Mouse (Mus musculus) megakaryocyte, adult 5-6 weeks (primary cell): Measurements from ENCODE around the gene Pou2f2. TPM values are rescaled to one million over a fixed set of nuclear protein-coding genes. Genes with fewer than 3 reads are reported as not detected.

Experiments used
- ATAC-seq: 2 replicates; pipeline ENCODE4 v1.8.0; 2016; ENCODE audit warnings: mild to moderate bottlenecking, inconsistent platforms; ENCODE audit not compliant: poor library complexity, severe bottlenecking
- total RNA-seq, 2 experiments: library from RNA; stranded (forward) in 1 of 2; stranded (reverse) in 1 of 2; fragments of 153-499, 151-499 nt in 1 of 2; fragments of 221-1000, 200-1000 nt in 1 of 2; gene quantifications; 2 replicates each; pipeline versions ENCODE4 v1.2.3 to v1.2.4; 2015 to 2017

The Pou2f2 gene
- total RNA-seq, 2 experiments from 2014 or later, result 6.1 to 31.6 TPM

DNA sequence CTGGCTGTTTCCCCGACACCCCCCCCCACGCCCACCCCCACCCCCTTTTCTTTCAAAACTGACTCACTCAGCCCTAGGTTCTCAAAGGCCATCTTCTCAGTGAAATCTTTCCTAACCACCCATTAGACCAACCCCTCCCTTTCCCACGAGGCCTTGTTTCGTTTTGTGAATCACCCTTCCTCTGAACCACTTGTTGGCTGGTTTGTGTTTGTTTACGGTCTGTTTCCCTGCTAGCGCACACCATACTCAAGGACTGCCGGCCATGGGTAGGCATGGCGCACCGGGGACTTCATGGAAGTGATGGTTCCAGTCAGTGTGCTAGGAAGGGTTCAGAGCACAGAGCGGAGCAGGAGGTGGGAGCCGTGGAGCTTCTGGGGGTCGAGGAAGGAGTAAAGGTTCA lies 70.2 kb downstream of the Pou2f2 start:
- ATAC-seq, result no peak; the same call in 1 of the 2 replicates

DNA sequence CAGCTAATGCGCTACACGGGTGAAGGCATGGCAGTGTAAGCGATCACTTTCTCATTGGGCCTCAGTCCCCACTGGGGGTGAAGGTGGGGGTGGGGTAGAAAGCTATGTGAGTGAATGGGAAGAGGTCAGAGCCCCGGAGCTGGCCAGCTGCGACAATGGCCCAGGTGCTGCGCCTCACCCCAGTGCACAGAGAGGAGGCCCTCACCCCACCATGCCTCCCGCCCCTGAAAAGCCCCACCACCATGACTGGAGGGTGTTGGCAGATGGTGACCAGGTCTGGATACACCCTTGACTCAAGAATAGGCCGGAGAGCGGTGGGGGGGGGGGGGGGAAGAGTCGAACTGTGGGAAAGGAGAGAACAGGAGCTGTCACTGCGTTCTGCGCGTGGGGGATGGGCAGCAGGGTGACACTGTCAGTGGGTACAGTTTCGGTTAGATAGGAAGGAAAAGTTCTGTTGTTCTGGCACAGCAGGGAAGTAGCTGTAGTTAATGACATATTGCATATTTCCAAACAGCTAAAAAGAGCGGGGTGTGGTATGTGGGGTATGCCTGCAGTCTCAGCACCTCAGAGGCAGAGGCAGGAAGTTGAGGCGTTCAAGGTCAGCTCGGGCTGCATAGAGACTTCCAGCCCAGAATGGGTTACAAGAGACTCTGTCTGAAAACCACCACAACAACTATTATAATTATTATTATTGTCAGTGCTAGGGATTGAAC lies 72.6 kb downstream of the Pou2f2 start:
- peak; percentile 53 for ATAC-seq

DNA sequence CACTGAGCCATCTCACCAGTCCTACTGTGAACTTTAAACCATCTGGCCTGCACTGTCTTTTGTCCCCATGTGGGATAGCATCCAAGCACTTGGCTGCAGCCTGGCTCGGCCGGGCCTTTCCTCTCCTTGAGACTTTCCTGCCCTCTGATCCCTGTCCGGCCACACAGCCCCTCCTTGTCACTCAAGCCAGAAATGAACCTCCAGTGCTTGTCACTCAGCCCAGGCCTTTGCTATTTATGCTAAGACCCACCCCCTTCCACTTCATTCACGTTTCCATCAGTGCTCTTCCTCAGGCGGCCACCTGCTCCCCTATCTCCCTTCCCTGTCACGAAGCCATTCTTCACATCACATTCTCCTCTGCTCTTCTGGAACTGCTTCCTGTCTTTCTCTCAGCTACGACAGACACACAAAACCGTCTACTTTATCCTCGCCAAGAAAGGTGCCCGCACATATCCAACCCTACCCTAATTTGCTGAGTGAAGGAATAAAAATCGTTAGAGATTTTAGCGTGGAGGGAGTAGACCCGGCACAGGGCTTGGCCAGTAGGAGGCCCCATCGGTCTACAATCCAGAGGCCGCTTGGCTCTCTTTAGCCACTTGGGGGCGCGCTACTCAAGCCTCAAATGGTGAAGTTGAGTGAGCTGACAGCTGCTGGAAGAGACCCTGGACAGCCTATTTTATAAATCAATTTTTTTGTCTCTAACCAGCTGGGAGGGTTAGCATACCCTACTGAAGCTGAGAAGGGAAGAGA lies 73.9 kb downstream of the Pou2f2 start:
- peak; percentile 94 for ATAC-seq

DNA sequence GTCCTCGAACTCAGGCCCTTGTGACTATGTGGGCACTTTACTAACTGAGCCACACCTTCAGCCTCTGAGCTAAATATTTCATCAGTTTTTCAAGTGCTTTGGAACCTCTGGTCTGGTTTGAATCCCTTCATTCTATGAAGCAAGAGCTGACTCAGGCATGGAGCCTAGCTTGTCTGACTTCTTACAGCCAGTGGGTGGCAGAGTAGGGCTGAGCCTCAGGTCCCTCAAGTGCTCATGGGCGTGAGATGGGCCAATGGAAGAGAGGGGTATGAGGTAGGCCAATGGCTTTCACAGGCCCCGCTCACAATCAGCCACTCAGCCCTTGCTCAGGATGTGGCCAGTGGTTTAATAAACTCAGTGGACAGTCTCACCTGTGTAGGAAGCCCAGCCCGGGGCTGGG lies 79.9 kb downstream of the Pou2f2 start:
- ATAC-seq, result no peak

DNA sequence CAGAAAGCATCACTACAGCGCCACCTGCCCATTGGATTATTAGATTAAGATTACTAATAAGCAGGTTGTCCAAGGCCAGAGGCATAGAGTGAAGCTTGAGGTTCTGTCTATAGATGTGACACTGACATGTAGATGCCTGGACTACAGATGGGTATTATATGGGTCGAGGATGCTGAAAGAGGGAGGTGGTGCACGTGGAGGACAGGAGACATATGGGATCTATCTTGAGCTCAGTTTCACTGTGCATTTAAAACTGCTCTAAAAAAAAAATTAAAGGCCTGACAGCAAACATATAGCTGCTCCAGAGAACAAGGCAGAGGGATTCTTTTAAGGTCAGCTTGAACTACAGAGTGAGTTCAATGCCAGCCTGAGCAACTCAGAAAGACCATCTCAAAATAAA lies 81.4 kb downstream of the Pou2f2 start:
- no peak for ATAC-seq

DNA sequence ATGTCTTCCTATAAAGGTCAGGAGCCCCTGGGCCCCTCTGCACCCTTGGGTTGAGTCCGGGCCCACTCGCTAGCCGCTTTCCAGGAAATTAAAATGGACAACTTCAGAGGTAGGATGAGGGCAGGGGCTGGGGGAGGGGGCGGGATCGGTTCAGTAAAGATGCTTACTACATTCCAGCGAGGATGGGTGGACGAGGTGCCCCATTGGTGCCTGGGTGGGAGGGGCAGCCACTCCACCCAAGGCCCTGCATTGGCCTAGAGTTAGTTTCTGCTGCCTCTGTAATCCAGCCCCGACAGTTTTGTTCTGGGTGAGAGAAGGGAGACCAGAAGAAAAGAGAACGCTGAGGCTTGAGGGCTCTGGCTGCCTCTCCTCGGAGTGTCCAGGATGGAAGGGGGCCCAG lies 89.7 kb downstream of the Pou2f2 start:
- ATAC-seq, result no peak

DNA sequence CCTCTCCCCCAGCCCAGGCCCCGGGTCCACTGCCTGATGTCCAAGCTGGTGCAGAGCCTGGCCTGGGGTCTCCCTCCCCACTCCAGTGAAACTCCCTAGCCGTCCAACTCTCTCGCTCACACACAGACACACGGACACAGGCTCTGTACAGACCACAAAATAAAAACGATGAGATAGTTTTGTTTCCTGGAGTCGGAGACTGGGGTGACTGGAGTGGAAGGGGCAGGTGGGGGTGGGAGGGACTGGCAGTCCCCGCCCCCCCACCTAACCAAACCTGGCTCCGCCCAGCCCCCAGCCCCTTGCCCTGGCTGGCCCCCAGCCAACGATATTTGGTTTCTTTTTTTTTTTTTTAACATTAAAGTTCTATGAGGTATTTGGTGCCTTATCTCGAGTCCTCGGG lies 90.6 kb downstream of the Pou2f2 start:
- no peak for ATAC-seq

DNA sequence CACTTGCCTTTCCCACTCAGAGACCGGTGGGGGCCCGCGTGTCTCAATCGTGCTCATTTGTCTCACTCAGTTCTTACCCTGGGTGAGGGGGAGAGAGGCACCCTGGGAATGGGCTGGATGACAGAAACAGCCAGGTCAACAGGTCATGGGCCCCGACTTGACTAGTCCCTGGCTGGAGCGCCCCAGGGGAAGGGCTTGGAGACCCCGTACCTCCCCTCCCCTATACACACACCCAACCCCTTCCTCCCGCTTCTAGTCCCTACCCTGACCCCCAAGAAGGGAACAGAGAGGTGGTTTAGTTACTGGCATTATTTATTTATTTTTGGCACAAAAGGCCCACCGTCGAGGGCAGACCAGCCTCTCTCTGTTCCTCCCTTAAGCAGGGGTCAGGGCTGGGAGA lies 91.0 kb downstream of the Pou2f2 start:
- no peak for ATAC-seq

DNA sequence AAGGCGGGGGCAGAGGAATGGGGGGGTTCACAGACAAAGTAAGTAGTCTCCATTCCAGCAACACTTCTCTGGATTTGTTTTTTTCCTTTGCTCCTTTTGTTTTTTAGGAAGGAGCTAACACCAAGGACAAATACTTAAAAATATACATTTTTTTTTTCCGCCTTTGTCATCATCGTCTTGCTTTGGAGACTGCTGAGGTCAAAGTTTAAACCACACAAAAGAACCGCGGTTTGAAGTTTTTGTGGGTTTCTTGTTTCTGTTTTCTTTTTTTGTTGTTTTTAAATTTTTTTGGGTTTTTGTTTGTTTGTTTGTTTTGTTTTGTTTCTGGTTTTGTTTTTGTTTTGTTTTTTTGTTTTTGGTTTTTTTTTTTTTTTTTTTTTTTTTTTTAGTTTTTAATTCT lies 91.6 kb downstream of the Pou2f2 start:
- ATAC-seq, result no peak

DNA sequence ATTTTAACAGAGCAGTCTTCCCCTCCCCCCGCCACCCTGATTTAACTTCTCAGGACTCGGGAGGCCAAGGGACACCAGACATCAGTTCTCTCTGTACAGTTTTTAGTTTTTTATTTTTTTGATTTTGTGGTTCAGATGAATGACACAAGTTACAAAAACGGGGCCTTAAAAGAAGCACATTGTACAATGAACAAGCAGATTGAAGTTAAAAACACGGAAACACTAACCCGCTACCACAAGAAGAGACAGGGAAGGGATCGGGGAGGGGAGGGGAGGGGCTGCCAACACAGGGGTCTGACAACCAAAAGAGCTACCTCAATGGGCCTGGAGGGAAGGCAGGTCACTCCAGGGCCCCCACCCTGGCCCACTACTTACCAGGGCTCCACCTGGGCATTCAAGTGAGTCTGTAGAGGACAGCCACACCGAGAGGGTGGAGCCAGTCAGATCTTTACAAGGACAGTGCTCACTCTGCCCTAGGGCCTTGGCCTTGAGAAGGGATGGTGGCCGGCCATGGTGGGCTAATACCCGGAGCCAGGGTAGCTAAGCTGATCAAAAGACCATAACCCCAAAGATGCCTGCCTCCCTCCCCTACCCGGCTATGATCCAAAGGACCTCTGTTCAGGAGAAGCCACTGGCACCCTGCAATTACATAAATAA lies 92.1 kb downstream of the Pou2f2 start:
- no peak for ATAC-seq

DNA sequence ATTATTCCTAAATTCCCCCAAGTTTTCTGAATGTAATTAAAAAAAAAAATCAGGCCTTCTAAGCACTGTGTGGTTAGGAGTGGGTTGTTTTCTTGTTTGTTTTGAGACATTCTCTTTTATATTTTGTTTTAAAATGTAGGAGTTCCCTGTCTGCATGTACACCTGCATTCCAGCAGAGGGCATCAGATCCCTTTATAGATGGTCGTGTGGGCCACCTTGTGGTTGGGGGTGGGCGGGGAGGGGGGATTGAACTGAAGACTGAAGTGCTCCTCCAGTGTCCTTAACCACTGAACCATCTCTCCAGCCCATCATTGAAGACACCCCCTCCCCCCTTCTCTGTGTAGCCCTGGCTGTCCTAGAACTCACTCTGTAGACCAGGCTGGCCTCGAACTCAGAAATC lies 92.9 kb downstream of the Pou2f2 start:
- ATAC-seq, result no peak

DNA sequence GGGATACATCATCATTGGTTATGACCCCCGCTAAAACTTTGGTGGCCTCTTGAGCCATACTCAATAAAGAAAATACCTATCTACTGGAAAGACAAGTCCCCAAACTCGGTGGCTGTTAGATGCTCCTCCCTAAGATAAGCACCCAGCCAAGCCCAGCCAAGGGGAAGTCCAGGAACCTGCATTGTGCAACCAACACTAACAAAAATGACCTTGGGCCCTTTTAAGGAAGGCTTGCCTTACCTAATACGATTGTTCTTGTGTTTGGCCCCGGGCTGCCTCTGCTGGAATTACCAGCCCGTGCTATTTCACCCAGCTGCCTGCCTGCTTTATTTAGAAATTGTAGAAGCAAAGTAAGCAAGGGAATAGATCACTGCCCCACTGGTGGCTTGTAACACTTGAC lies 94.9 kb downstream of the Pou2f2 start:
- peak; percentile 69 for ATAC-seq

DNA sequence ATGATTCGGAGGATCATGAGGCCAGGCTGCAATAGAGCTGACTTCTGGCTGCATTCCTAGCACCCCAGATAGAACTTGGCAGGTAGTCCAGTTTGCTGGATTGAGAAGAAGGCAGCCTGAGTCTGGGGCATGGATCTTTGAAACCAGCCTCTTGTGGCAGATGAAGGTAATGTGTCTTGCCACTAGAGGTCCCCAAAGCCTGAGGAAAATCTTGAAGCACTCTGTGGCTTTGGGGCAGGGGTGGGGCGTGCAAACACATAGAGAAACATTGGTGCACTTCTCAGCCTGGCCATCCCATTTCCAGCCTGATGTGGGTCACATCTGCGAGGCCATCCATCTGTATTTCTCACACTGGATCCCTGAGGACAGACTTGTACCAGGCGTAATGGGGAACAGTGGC lies 97.0 kb downstream of the Pou2f2 start:
- peak; percentile 77 for ATAC-seq

DNA sequence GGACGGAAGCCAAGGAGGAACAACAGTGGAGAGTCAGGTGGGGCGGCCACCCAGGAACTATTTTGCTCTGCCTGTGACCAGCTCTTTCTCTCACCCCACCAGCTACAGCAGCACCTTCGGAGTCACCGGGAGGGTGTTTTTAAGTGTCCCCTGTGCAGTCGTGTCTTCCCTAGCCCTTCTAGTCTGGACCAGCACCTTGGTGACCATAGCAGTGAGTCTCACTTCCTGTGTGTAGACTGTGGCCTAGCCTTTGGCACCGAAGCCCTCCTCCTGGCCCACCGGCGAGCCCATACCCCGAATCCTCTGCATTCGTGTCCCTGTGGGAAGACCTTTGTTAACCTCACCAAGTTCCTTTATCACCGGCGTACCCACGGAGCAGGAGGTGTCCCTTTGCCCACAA lies 99.1 kb downstream of the Pou2f2 start:
- no peak for ATAC-seq

DNA sequence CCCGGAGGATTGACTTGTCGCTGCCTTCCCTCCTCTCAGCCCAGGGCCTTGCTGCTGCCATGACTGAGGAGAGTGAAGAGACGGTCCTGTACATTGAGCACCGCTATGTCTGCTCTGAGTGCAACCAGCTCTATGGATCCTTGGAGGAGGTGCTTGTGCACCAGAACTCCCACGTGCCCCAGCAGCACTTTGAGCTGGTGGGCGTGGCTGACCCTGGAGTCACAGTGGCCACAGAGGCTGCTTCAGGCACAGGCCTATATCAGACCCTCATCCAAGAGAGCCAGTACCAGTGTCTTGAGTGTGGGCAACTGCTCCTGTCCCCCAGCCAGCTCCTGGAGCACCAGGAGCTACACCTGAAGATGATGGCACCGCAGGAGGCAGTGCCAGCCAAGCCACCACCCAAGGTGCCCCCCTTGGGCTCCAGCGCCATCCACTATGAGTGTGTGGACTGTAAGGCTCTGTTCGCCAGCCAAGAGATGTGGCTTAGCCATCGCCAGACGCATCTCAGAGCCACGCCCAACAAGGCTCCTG lies 100.0 kb downstream of the Pou2f2 start:
- no peak for ATAC-seq

DNA sequence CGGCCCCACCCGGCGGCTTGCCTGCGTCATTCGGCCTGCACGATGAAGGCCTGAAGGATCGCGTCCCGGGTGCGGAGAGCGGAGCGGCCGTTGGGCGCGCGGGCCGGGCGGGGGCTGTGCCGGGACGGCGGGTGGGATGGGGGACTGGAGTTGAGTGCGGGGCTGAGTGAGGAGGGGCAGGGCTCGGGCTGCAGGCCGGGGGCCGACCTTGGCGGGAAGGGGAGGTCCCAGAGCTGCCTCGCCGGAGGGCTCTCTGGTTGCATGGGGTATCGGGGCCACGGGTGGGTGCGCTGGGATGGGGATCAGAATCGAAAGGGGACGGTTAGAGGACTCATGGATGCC lies 102.1 kb downstream of the Pou2f2 start:
- ATAC-seq, result no peak

DNA sequence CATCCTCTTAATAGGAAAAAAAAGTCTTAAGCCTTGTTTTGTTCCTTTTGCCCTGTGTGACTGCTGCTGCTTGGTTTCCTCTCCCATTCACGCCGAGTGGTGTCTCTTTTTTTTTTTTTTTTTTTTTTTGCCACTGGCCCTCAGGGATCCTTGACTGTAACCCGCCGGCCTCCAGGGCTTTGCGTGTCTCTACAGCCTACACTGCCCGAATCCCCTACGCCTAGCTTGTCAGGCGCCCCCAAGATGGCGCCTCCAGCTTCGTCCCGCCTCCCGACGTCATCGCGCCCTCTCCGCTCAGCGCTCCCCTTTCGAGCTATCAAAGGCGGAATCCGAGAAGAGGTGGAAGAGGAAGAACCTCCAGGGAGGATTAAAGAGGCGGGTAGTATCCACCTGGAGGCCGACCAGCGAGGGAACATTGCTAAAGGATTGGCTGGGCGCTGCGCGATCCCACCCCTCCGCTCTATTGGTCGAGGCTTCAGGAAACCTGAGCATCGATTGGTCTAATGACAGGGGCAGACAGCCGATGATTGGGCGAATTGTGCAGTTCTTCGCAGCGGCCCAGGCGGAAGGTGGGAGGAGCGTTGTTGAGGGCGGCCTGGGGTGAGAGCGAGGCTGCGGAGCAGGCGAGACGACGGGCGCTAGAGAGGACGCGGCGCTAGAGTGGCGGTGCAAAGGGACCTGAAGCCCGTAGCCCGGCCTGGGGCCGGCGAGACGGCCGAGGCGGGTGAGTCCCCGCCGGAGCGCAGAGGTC lies 102.7 kb downstream of the Pou2f2 start:
- peak; percentile 93 for ATAC-seq

DNA sequence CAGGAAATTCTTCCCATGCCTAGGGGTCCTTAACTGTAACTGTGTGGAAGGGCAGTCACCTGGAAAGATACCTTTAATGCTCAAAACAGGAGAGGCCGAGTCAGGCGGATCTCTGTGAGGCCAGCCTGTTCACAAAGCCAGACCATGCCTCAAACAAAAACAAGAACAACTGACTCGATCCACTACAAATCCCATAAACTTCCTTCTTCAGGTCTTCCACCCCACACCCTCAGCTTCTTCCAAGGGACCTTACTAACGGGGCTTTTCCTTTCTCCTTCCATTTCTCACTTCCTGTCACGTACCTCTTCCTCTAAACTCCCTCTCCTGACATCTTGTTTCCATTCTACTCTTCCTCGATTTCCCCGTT lies 103.2 kb downstream of the Pou2f2 start:
- no peak for ATAC-seq

DNA sequence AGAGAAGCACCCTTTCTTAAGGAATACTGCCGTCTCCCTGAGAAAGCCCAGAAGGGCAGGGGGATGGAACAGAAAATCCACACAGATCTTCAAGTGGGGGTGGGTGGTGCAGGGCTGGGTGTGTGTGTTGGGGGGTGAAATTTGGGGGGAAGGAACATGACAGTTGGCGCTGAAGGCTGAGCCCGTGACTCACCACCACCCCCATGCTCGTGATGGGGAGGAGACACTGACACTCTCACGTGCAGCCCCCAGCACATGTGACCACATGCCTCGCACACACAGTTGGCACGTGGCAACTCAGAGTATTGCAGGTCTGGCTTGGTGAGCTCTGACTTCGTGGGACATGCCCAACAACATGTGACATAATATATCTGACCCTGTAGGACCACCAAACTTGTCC lies 105.6 kb downstream of the Pou2f2 start:
- ATAC-seq, result no peak

DNA sequence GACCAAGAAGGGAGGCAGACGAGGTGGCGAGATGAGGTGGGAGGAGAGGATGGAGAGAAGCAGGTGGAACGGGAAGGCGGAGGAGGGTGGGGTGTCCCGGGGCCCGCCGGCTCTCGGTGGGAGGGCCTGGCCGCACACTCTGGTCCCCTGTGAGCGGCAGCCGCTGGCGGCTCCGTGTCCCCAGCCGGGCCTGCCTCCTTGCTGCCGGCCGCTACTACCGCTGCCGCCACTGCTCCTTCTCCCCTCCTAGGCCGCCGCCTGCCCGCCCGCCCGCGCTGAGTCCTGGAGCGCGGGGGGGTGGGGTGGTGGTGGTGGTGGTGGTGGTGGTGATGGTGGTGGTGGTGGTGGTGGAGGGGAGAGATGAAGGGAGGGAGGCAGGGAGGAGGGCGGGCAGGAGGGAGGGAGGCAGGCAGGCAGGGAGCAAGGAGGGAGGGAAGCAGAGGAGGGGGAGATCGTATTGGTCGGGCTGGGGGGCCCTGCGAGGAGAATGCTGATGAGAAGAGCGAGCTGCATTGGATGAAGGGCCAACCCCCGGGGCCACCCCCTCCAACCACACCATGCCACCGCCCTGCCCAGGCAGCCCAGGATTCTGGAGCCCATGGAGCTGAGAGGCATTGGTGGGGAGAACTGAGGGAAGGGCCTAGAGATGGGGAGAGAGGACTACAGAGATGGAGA lies 106.7 kb downstream of the Pou2f2 start:
- no peak for ATAC-seq
